Mouse (Mus musculus): ENCODE measurements around the gene Cldn2. TPM values are rescaled to one million over a fixed set of nuclear protein-coding genes. Genes with fewer than 3 reads are reported as not detected.
A peak's percentile ranks its signal among the peaks of the same experiment; 100 is the strongest.
"Not testable (repeated sequence)": the region's sequence is repeated elsewhere in the genome, so short reads cannot be mapped to it uniquely, and the experiment has no call there.

Gene Cldn2
- not detected for polyA plus RNA-seq (2012; fragmentation: generic; extraction: Trizol)
- long read RNA-seq, experiment 1, result 0 reads
- long read RNA-seq, experiment 2, result 0 reads

DNA sequence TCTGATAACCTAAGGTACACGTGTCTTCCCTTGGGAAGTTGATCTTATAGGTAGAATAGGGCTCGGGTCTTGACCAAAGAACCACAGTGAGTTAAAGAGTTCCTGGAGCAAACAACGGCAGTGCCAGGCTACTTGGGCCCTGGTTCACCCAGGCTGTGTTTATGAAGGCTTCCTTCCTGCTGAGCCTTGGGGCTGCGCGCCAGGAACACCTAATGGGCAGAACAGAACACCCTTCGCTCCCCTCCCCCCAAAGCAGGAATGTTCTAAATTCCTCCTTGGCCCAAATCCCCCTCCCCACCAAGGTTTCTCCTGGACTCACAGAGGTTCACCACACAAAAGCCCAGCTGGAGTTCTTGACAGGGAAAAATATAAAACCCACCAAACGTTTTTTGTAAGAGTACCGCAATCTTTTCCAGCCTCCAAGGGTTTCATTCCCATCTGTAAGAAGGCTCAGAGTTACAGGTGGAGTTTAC is at the start of gene Cldn2:
Cldn2 (plus strand) TSS at position 423 of the 473 bp plus-strand sequence.
- Histone ChIP-seq H3K79me2 (ENCODE audit: control insufficient read depth, insufficient read depth) (no peaks in the 10 kb centered on the region), H3ac (ENCODE audit: control insufficient read depth, insufficient read length, low read depth) (no peak within 1 kb of the TSS), H3K4me3 (ENCODE audit: insufficient read depth, poor library complexity, severe bottlenecking) (no peak within 1 kb of the TSS), H3K36me3 (ENCODE audit: control insufficient read depth, insufficient read depth) (no peaks in the 10 kb centered on the region), H3K79me3 (ENCODE audit: low read depth) (no peaks in the 10 kb centered on the region), H3K27me3 (ENCODE audit: control insufficient read depth, insufficient read depth, insufficient read length) (no peaks in the 10 kb centered on the region)
- TF ChIP-seq FOSL1 (IDR thresholded peaks at IDR 0.05; ENCODE audit: insufficient read depth, low read length, poor library complexity, severe bottlenecking), result no peak
- TF ChIP-seq USF1 (IDR thresholded peaks at IDR 0.05; ENCODE audit: low read depth), result no peak
- TF ChIP-seq CTCF (IDR thresholded peaks at IDR 0.05; ENCODE audit: control insufficient read depth, insufficient read depth, insufficient read length), result no peak
- TF ChIP-seq MYOD1 (IDR thresholded peaks at IDR 0.05; ENCODE audit: control insufficient read depth, insufficient read length, low read depth), result no peak
- TF ChIP-seq MAX (IDR thresholded peaks at IDR 0.05), result no peak
- no peak for TF ChIP-seq MYOG (IDR thresholded peaks at IDR 0.05; ENCODE audit: control insufficient read depth, extremely low read depth, insufficient read length)
- TF ChIP-seq CEBPB (IDR thresholded peaks at IDR 0.05; ENCODE audit: low read depth), result no peak

DNA sequence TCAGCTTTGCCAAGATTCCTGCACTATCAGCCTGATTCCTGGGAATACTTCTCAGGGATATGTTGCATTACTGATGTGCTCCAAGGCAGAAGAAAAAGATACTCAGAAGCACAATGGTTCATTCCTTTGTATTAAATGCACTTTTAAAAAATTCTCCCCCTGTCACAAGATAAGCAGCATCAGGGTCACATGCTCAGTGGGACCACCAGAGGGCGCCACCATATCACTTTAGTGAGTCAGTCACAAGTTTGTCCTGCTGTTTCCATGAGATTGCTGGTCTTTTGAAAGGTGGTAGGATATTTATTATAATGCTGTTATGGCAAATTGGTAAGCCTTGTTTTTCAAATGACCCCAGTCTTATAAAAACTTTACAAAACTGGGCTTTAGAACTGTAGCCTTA is 48.8 kb upstream of the Cldn2 start:
- H3ac ChIP-seq (ENCODE audit: control insufficient read depth, insufficient read length, low read depth), result no peak overlapping the region
- TF ChIP-seq CTCF (IDR thresholded peaks at IDR 0.05; ENCODE audit: control insufficient read depth, insufficient read depth, insufficient read length) (peak; percentile 8), MYOG (IDR thresholded peaks at IDR 0.05; ENCODE audit: control insufficient read depth, extremely low read depth, insufficient read length) (no peak), FOSL1 (IDR thresholded peaks at IDR 0.05; ENCODE audit: insufficient read depth, low read length, poor library complexity, severe bottlenecking) (no peak)
- no peaks in the 10 kb centered on the region for H3K79me3 ChIP-seq (ENCODE audit: low read depth)
- H3K27me3 ChIP-seq (ENCODE audit: control insufficient read depth, insufficient read depth, insufficient read length), result no peaks in the 10 kb centered on the region
- no peak overlapping the region for H3K4me3 ChIP-seq (ENCODE audit: insufficient read depth, poor library complexity, severe bottlenecking)
- peaks cover 9% of the 10 kb centered on the region for H3K36me3 ChIP-seq (ENCODE audit: control insufficient read depth, insufficient read depth)
- no peaks in the 10 kb centered on the region for H3K79me2 ChIP-seq (ENCODE audit: control insufficient read depth, insufficient read depth)

DNA sequence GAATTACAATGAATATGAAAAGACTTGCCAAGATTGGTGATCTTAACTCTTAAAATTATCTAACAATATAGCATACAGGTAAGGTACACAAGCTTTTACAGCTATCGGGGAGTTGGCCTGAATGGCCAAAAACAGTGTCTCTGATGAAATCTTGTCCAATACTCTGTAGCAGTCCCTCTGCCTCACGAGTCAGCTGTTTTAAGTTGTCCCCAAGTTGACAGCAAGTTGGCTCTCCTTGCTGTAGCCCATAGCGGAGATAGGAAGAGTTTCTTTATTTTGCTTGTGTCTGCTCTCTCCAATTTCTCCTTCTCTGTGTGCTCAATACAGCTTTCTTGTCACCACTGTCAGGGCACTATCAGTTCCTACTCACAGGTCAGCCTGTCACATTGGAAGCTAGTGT is 42.0 kb upstream of the Cldn2 start:
- not testable (repeated sequence) for H3ac ChIP-seq (ENCODE audit: control insufficient read depth, insufficient read length, low read depth); H3K4me3 ChIP-seq (ENCODE audit: insufficient read depth, poor library complexity, severe bottlenecking); H3K36me3 ChIP-seq (ENCODE audit: control insufficient read depth, insufficient read depth); H3K27me3 ChIP-seq (ENCODE audit: control insufficient read depth, insufficient read depth, insufficient read length); H3K79me2 ChIP-seq (ENCODE audit: control insufficient read depth, insufficient read depth); H3K79me3 ChIP-seq (ENCODE audit: low read depth)

DNA sequence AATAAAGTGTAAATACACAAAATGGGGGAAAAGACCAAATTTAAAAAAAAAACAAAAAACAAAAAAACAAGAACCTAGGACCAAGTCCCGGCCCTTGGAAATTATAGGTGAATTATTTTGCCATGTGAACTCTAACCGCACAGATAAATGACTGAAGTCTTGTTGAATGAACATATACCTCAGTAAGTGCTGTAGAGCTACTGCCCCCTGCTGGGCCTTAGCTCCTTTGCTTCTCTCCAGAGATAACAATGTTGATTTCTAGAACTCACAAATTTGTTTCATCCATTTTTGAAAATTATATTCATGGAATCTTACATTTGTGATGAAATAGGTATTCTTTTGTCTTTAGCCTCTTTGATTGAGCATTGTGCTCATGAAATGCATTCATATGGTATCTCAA is 38.1 kb upstream of the Cldn2 start:
- H3K36me3 ChIP-seq (ENCODE audit: control insufficient read depth, insufficient read depth), result no peaks in the 10 kb centered on the region
- H3K79me2 ChIP-seq (ENCODE audit: control insufficient read depth, insufficient read depth), result no peaks in the 10 kb centered on the region
- H3ac ChIP-seq (ENCODE audit: control insufficient read depth, insufficient read length, low read depth), result no peak overlapping the region
- TF ChIP-seq FOSL1 (IDR thresholded peaks at IDR 0.05; ENCODE audit: insufficient read depth, low read length, poor library complexity, severe bottlenecking), result no peak
- no peak for TF ChIP-seq USF1 (IDR thresholded peaks at IDR 0.05; ENCODE audit: low read depth)
- no peak for TF ChIP-seq CTCF (IDR thresholded peaks at IDR 0.05; ENCODE audit: control insufficient read depth, insufficient read depth, insufficient read length)
- TF ChIP-seq MAX (IDR thresholded peaks at IDR 0.05), result no peak
- TF ChIP-seq MYOD1 (IDR thresholded peaks at IDR 0.05; ENCODE audit: control insufficient read depth, insufficient read length, low read depth), result no peak
- TF ChIP-seq MYOG (IDR thresholded peaks at IDR 0.05; ENCODE audit: control insufficient read depth, extremely low read depth, insufficient read length), result no peak
- no peak for TF ChIP-seq CEBPB (IDR thresholded peaks at IDR 0.05; ENCODE audit: low read depth)
- no peak overlapping the region for H3K4me3 ChIP-seq (ENCODE audit: insufficient read depth, poor library complexity, severe bottlenecking)
- H3K27me3 ChIP-seq (ENCODE audit: control insufficient read depth, insufficient read depth, insufficient read length), result no peaks in the 10 kb centered on the region
- H3K79me3 ChIP-seq (ENCODE audit: low read depth), result no peaks in the 10 kb centered on the region

DNA sequence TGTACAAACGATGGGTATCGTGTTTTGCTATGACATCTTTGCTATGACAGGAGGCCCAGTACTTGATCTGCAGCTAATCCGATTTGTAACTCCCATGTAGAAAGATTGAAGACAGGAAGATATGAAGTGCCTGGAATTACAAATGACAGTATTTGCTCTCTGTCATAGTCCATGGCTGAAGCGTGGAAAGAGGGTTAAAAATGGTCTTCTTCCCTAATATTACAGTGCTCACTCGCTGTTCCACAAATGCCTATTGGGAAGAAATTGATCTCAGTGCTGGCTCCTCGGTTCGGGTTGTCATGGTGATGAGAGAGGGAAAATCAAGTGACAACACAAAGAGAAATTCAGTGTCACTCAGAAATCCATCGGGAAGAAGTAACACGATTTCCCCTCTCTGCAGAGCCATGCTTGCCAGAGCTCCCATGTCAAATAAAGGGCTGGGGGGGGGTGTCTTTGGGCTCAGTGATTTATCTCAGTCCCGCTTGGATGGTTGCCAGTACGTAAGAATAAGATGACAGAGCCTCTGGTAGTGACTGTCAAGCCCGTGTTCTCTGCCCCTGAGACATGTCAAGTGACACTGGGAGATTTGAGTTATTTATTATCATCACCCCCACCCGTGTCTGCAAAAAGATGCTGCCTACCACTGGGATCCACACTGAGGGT is 30.5 kb upstream of the Cldn2 start:
- no peak for TF ChIP-seq MYOG (IDR thresholded peaks at IDR 0.05; ENCODE audit: control insufficient read depth, extremely low read depth, insufficient read length)
- TF ChIP-seq MAX (IDR thresholded peaks at IDR 0.05), result no peak
- TF ChIP-seq MYOD1 (IDR thresholded peaks at IDR 0.05; ENCODE audit: control insufficient read depth, insufficient read length, low read depth), result no peak
- TF ChIP-seq USF1 (IDR thresholded peaks at IDR 0.05; ENCODE audit: low read depth), result no peak
- no peak for TF ChIP-seq CTCF (IDR thresholded peaks at IDR 0.05; ENCODE audit: control insufficient read depth, insufficient read depth, insufficient read length)
- TF ChIP-seq CEBPB (IDR thresholded peaks at IDR 0.05; ENCODE audit: low read depth), result no peak
- TF ChIP-seq FOSL1 (IDR thresholded peaks at IDR 0.05; ENCODE audit: insufficient read depth, low read length, poor library complexity, severe bottlenecking), result no peak
- Histone ChIP-seq H3K79me2 (ENCODE audit: control insufficient read depth, insufficient read depth) (no peaks in the 10 kb centered on the region), H3K27me3 (ENCODE audit: control insufficient read depth, insufficient read depth, insufficient read length) (no peaks in the 10 kb centered on the region), H3K4me3 (ENCODE audit: insufficient read depth, poor library complexity, severe bottlenecking) (no peak overlapping the region), H3K79me3 (ENCODE audit: low read depth) (no peaks in the 10 kb centered on the region), H3K36me3 (ENCODE audit: control insufficient read depth, insufficient read depth) (no peaks in the 10 kb centered on the region), H3ac (ENCODE audit: control insufficient read depth, insufficient read length, low read depth) (no peak overlapping the region)
